Mouse (Mus musculus) lung, postnatal 4 days (tissue): ENCODE results near the gene Lmna.

ENCODE experiments used
- DNase-seq, 2 experiments: peaks; one replicate each; pipeline ENCODE4 v3.0.0; 2021

Gene Lmna

DNA sequence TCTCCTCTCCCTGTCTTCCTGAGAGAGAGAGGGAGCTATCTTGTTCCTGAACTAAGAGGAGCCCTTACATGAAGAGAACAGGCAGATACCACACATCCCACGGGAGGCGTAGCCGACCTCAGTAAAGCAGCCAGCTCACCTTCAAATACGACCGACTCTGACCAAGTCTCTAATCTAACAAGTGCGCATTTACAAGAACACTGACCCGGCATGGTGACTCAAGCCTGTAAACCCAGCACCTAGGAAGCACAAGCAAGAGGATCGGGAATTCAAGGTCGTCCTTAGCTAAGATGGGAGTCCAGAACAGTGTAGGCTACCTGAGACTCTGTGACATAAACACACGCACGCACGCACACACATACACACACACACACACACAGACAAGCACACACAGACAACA, 67.3 kb downstream of the Lmna start:
- no peak for DNase-seq

DNA sequence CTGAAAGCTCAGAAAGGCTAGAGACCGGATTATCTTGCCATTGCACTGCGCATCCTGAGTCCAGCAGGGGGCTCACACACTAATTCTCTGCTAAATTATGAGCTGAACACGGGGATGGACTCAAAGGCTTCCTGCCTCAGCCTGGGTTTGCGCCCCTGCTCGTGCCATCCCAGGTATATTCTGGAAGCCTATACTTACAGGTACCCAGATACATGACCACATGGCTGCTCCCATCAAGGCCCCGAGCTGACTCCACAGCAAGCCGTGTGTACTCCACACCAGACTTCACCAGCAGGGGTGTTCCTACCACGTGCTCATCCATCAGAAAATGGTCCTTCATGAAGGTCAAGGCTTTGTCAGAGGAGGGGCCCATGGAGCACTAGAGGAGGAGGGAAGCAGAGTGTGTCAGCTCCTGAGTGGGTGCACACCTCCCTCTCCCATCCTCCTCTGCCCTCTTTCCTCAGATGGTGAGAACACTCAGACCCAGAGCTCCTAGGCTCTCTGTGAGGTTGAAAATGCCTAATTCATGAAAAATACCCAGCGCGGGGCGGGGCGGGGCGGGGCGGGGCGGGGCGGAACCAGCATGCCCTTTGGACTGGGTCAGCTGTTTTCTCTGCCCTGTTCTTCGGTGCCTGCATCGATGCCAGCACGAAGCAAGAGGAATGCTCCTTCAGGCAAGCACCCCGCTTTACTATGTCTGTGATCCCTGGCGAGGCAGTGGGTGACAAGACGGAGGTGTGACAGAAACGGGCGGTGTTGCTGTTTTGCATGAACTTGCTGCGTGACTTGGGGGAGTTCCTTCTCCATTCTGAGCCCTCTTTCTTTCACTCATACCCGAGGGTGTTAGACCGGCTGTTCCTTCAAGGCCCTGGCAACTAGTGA, 69.0 kb downstream of the Lmna start:
- peak in 1 of 2 experiments; percentile 58 for DNase-seq

DNA sequence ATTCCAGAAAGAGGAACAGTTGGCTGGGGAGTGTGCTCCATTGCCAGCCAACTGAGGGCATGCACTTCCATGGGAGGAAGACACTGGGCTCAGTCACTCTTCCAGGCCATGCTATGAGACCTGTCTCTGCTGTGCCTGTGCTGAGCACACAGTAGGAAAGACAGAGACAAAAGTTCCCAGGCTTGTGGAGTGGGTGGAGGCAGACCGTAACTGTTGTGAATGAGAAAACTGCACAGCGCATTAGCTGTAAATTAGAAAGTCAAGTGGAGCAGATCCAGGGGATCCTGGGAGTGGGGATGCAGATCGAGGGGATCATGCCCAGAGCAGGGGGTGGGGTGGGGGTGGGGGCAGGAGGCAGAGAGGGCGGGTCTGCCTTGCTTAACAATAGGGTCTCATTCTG, 70.2 kb downstream of the Lmna start:
- DNase-seq, result no peak

DNA sequence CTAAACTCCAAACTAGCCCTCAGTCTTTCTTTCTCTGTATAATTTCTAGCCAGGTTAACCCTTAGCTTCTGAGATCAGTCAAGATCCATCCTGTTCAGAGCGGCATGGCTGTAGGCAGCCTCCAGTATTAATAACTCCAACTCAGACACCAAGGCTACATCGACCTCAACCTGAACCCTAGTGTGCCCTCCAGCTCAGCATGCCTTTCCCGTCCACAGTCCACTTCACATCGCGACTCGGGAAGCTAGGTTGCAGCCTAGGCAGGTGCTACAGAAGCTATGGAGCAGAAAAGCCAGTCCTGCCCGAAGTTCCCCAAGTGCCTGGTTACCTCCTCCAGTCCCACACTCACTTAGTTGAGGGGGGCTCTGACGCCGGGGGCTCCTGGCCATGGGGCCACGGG, 72.3 kb downstream of the Lmna start:
- DNase-seq, result no peak

DNA sequence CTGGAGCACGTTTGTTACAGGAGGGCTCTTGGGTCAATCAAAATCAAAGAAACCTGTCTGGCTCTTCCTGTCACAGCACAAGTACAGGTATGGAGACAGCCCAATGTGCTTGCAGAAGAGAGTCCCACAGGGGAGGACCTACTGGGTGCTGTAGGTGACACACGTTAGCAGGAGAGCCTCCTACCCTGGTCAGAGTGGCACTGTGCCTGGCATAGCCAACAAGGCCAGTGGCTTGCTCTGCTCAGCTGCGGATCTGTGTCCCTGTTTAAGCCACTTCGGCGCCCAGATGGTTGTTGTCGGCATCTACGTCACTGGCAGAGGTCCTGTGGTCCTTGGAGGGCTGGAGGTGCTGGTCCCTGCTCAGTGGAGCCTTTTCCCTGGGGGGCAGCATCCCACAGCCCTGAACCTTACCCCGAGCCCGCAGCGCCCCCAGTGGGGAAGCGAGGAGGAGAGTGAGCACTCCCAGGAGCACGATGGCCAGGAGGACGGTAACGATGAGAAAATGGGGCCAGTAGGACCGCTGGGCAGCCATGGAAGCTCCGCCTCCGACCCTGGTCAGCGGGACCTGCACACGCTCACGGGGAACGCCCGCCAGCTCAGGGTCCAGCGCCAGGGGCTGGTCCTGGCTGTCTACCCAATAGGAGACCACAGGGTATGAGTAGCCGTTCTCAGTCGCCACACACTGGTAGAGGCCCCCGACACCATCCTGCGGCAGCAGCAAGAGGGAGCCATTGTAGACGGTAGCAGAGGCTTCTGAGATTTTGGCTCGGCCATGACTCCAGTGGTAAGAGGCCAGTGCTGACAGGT, 73.2 kb downstream of the Lmna start:
- DNase-seq, result peak; percentile 74 to 75

DNA sequence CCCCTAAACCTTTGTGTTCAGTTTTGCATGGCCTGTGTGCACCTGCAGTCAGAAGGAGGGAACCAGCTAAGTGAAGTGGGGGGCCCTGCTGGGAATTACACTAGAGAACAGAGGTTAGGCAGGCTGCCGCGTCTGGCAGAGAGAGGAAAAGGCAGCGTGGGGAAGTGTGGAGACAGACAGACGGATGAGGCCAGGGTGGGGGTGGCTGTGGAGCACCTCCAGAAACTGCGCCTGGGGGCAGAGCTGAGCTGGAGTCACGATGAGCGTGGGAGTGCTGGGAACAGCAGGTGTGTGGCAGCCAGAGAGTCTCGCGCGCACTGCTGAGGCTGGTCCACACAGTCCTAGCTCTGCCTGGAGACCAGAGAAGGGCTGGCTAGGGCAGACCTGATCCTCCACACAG, 74.2 kb downstream of the Lmna start:
- peak in 1 of 2 experiments; percentile 17 for DNase-seq
